Mouse (Mus musculus): Measurements from ENCODE around the gene Krtap2-4.

GRCm38 (mm10) chr11:99644351-99644750 is 29.7 kb upstream of the Krtap2-4 start:
- no peak for TF ChIP-seq POLR2A (IDR thresholded peaks at IDR 0.05; ENCODE audit: low read depth, low read length)
- TF ChIP-seq CTCF (conservative IDR thresholded peaks at IDR 0.05; ENCODE audit: insufficient read depth, insufficient read length, low read depth, low read length) = no peak
